24 mouse cellular contexts compared by ENCODE assay signal in genomic region chr2:65282979-65283378, GRCm38 (mm10).
"Had no signal": no experiment of that assay in that cellular context is flagged by ENCODE, and none has a peak within 500 bp of the region (broad histone marks: within the 10 kb centered on the region; RNA-seq: fewer than 3 reads in every experiment).

No protein-coding gene starts in this region.

- DNase-seq: gastrocnemius, postnatal 14 days; gastrocnemius, postnatal 36 days; heart, adult 18-20 months; heart, postnatal 14 days; heart, postnatal 36 days; kidney, adult 11 months; kidney, adult 2 months; kidney, adult 9 months; kidney, postnatal 14 days; kidney, postnatal 36 days; layer of hippocampus, adult 9-11 months; layer of hippocampus, postnatal 36 days; liver; liver, embryonic 13.5 days had no signal

- H3K4me3 ChIP-seq: heart, embryonic 13.5 days; heart, embryonic 15.5 days; hindbrain, embryonic 13.5 days; hindbrain, embryonic 15.5 days; kidney, embryonic 15.5 days; limb, embryonic 10.5 days; limb, embryonic 12.5 days; liver, embryonic 13.5 days had no signal

- H3K9me3 ChIP-seq: heart, embryonic 13.5 days; heart, embryonic 15.5 days; hindbrain, embryonic 13.5 days; hindbrain, embryonic 15.5 days; kidney, embryonic 15.5 days; limb, embryonic 10.5 days; limb, embryonic 12.5 days; liver, embryonic 13.5 days had no signal

- H3K27ac ChIP-seq: heart, embryonic 13.5 days; heart, embryonic 15.5 days; hindbrain, embryonic 13.5 days; hindbrain, embryonic 15.5 days; hindbrain, postnatal 0 days; kidney, embryonic 15.5 days; kidney, postnatal 0 days; limb, embryonic 10.5 days; limb, embryonic 12.5 days; liver, embryonic 13.5 days had no signal

- ATAC-seq: hindbrain, postnatal 0 days; intestine, embryonic 16.5 days had no signal

- H3K27me3 ChIP-seq: heart, embryonic 13.5 days; heart, embryonic 15.5 days; hindbrain, embryonic 13.5 days; hindbrain, embryonic 15.5 days; kidney, embryonic 15.5 days; limb, embryonic 12.5 days; liver, embryonic 13.5 days had no signal

- H3K36me3 ChIP-seq: heart, embryonic 13.5 days; heart, embryonic 15.5 days; hindbrain, embryonic 13.5 days; hindbrain, embryonic 15.5 days; kidney, embryonic 15.5 days; limb, embryonic 10.5 days; limb, embryonic 12.5 days; liver, embryonic 13.5 days had no signal

- H3K4me1 ChIP-seq: hindbrain, embryonic 15.5 days; limb, embryonic 10.5 days; limb, embryonic 12.5 days; liver, embryonic 13.5 days had no signal
